Mouse (Mus musculus) forebrain, embryonic 15.5 days (tissue): ENCODE measurements at regions not wholly inside any gene's neighbourhood (a gene's known extent, or its start where the extent isn't known, plus 50 kb on each side); places are given as distances from the start of the nearest gene placed in this dataset.

Experiments used
- ATAC-seq: fragments of 200-750 bp; cut with Nextera tagmentation; replicated peaks from 2 replicates; pipeline ENCODE4 v1.8.0; 2017; ENCODE audit warnings: mild to moderate bottlenecking, moderate TSS enrichment, moderate library complexity
- H3K27ac ChIP-seq: fragments of 300-500 bp; sonication (generic); replicated peaks from 2 replicates; pipeline ENCODE4 v1.5.1; 2015; ENCODE audit warnings: mild to moderate bottlenecking, inconsistent platforms
- H3K27me3 ChIP-seq: fragments of 300-500 bp; sonication (generic); 2 replicates; pipeline ENCODE4 v1.6.1; 2015; ENCODE audit warnings: inconsistent platforms
- H3K36me3 ChIP-seq: fragments of 300-500 bp; sonication (generic); 2 replicates; pipeline ENCODE4 v1.6.1; 2015; ENCODE audit warnings: mild to moderate bottlenecking, inconsistent platforms
- H3K4me1 ChIP-seq: fragments of 300-500 bp; sonication (generic); 2 replicates; pipeline ENCODE4 v1.6.1; 2015; ENCODE audit warnings: inconsistent platforms
- H3K4me2 ChIP-seq: fragments of 300-500 bp; sonication (generic); replicated peaks from 2 replicates; pipeline ENCODE4 v1.6.1; 2015; ENCODE audit warnings: mild to moderate bottlenecking, inconsistent platforms
- H3K4me3 ChIP-seq: fragments of 300-500 bp; sonication (generic); 2 replicates; pipeline ENCODE4 v1.5.1; 2015; ENCODE audit warnings: mild to moderate bottlenecking, inconsistent platforms
- H3K9ac ChIP-seq: fragments of 300-500 bp; sonication (generic); replicated peaks from 2 replicates; pipeline ENCODE4 v1.6.1; 2015; ENCODE audit warnings: mild to moderate bottlenecking, inconsistent platforms
- H3K9me3 ChIP-seq: fragments of 300-500 bp; sonication (generic); 2 replicates; pipeline ENCODE4 v1.6.1; 2016; ENCODE audit warnings: inconsistent platforms
- WGBS: fragments of 180-500 bp; shearing (Covaris S2); methylation state at CpG from one replicate; pipeline ENCODE4 v1.1.7; 2015; ENCODE audit warnings: mixed read lengths; 5-methylcytosine and 5-hydroxymethylcytosine counted together

GRCm38 (mm10) chr11:114300611-114301319 is 233.9 kb upstream of the Sdk2 start:
- no peaks in the 10 kb centered on the region for H3K36me3 ChIP-seq
- H3K9me3 ChIP-seq: no peaks in the 10 kb centered on the region
- H3K4me3 ChIP-seq: no peak overlapping the region
- no peak overlapping the region for H3K4me2 ChIP-seq
- 50% methylated on average over 10 of the region's 10 CpGs for WGBS
- peak; percentile 70 for ATAC-seq
- peaks cover 24% of the 10 kb centered on the region for H3K4me1 ChIP-seq
- H3K27me3 ChIP-seq: no peaks in the 10 kb centered on the region
- H3K27ac ChIP-seq: peak overlapping the region; percentile 36
- H3K9ac ChIP-seq: no peak overlapping the region

GRCm38 (mm10) chr11:114296816-114297334 is 230.0 kb upstream of the Sdk2 start:
- Histone ChIP-seq H3K4me3 (no peak overlapping the region), H3K27me3 (no peaks in the 10 kb centered on the region), H3K36me3 (no peaks in the 10 kb centered on the region), H3K9me3 (no peaks in the 10 kb centered on the region), H3K9ac (no peak overlapping the region), H3K4me1 (peaks cover 37% of the 10 kb centered on the region), H3K27ac (no peak overlapping the region), H3K4me2 (no peak overlapping the region)
- 93% methylated on average over 10 of the region's 10 CpGs for WGBS
- no peak for ATAC-seq

- Histone ChIP-seq H3K9me3 (no peaks in the 10 kb centered on the region), H3K27ac (peak overlapping the region; percentile 46), H3K4me1 (peaks cover 25% of the 10 kb centered on the region), H3K27me3 (no peaks in the 10 kb centered on the region), H3K4me3 (no peak overlapping the region), H3K4me2 (no peak overlapping the region), H3K36me3 (no peaks in the 10 kb centered on the region), H3K9ac (no peak overlapping the region)
- WGBS: 30% methylated on average over 5 of the region's 5 CpGs
- ATAC-seq: peak; percentile 91
These were observed 227.8 kb upstream of the Sdk2 start for GRCm38 (mm10) chr11:114294511-114295250.

- no peak overlapping the region for H3K4me2 ChIP-seq
- H3K4me3 ChIP-seq: no peak overlapping the region
- no peak for ATAC-seq
- H3K27ac ChIP-seq: no peak overlapping the region
- H3K9me3 ChIP-seq: no peaks in the 10 kb centered on the region
- H3K36me3 ChIP-seq: no peaks in the 10 kb centered on the region
- WGBS: 91% methylated on average over 5 of the region's 5 CpGs
- H3K9ac ChIP-seq: no peak overlapping the region
- H3K27me3 ChIP-seq: no peaks in the 10 kb centered on the region
- H3K4me1 ChIP-seq: peaks cover 29% of the 10 kb centered on the region
These were observed 224.4 kb upstream of the Sdk2 start for GRCm38 (mm10) chr11:114291258-114291657.

GRCm38 (mm10) chr11:114289946-114290345 is 223.1 kb upstream of the Sdk2 start:
- Histone ChIP-seq H3K9ac (no peak overlapping the region), H3K4me3 (no peak overlapping the region), H3K27ac (0 out of 2 replicates have a peak overlapping the region, but pooled peaks have one; percentile 6), H3K4me2 (no peak overlapping the region), H3K36me3 (no peaks in the 10 kb centered on the region), H3K9me3 (no peaks in the 10 kb centered on the region), H3K27me3 (no peaks in the 10 kb centered on the region), H3K4me1 (peaks cover 26% of the 10 kb centered on the region)
- 48% methylated on average over 1 of the region's 1 CpGs for WGBS
- no peak for ATAC-seq

GRCm38 (mm10) chr11:114284820-114285666 is 218.2 kb upstream of the Sdk2 start:
- Histone ChIP-seq H3K9me3 (no peaks in the 10 kb centered on the region), H3K4me2 (no peak overlapping the region), H3K9ac (no peak overlapping the region), H3K4me1 (peaks cover 22% of the 10 kb centered on the region), H3K4me3 (no peak overlapping the region), H3K27ac (peak overlapping the region; percentile 51), H3K27me3 (no peaks in the 10 kb centered on the region), H3K36me3 (no peaks in the 10 kb centered on the region)
- 72% methylated on average over 20 of the region's 20 CpGs for WGBS
- ATAC-seq: peak; percentile 70; the same call in 1 of the 2 replicates

- no peak for ATAC-seq
- Histone ChIP-seq H3K9ac (no peak overlapping the region), H3K4me2 (no peak overlapping the region), H3K27me3 (no peaks in the 10 kb centered on the region), H3K27ac (no peak overlapping the region), H3K36me3 (no peaks in the 10 kb centered on the region), H3K4me1 (peaks cover 17% of the 10 kb centered on the region), H3K9me3 (no peaks in the 10 kb centered on the region), H3K4me3 (no peak overlapping the region)
- WGBS: 52% methylated on average over 4 of the region's 5 CpGs
These were observed 216.4 kb upstream of the Sdk2 start for GRCm38 (mm10) chr11:114283208-114283607.

- Histone ChIP-seq H3K9me3 (no peaks in the 10 kb centered on the region), H3K4me3 (no peak overlapping the region), H3K4me1 (peaks cover 17% of the 10 kb centered on the region), H3K4me2 (no peak overlapping the region), H3K27ac (no peak overlapping the region), H3K9ac (no peak overlapping the region), H3K36me3 (no peaks in the 10 kb centered on the region), H3K27me3 (no peaks in the 10 kb centered on the region)
- WGBS: 75% methylated on average over 5 of the region's 5 CpGs
- ATAC-seq: no peak
These were observed 215.7 kb upstream of the Sdk2 start for GRCm38 (mm10) chr11:114282566-114282965.

GRCm38 (mm10) chr11:114281846-114282245 is 215.0 kb upstream of the Sdk2 start:
- no peak overlapping the region for H3K4me3 ChIP-seq
- no peaks in the 10 kb centered on the region for H3K36me3 ChIP-seq
- no peak overlapping the region for H3K4me2 ChIP-seq
- H3K9me3 ChIP-seq: no peaks in the 10 kb centered on the region
- WGBS: 75% methylated on average over 9 of the region's 9 CpGs
- H3K27ac ChIP-seq: no peak overlapping the region
- ATAC-seq: no peak
- no peaks in the 10 kb centered on the region for H3K27me3 ChIP-seq
- H3K4me1 ChIP-seq: peaks cover 15% of the 10 kb centered on the region
- H3K9ac ChIP-seq: no peak overlapping the region

GRCm38 (mm10) chr11:114281041-114281695 is 214.3 kb upstream of the Sdk2 start:
- H3K9me3 ChIP-seq: no peaks in the 10 kb centered on the region
- no peaks in the 10 kb centered on the region for H3K36me3 ChIP-seq
- no peak overlapping the region for H3K9ac ChIP-seq
- H3K4me1 ChIP-seq: peaks cover 15% of the 10 kb centered on the region
- no peaks in the 10 kb centered on the region for H3K27me3 ChIP-seq
- H3K4me3 ChIP-seq: no peak overlapping the region
- H3K4me2 ChIP-seq: no peak overlapping the region
- H3K27ac ChIP-seq: no peak overlapping the region
- WGBS: 86% methylated on average over 14 of the region's 14 CpGs
- no peak for ATAC-seq

- Histone ChIP-seq H3K9ac (no peak overlapping the region), H3K4me2 (no peak overlapping the region), H3K27me3 (no peaks in the 10 kb centered on the region), H3K9me3 (no peaks in the 10 kb centered on the region), H3K4me3 (no peak overlapping the region), H3K36me3 (no peaks in the 10 kb centered on the region), H3K27ac (no peak overlapping the region), H3K4me1 (no peaks in the 10 kb centered on the region)
- ATAC-seq: no peak
- WGBS: 72% methylated on average over 26 of the region's 26 CpGs
These were observed 210.9 kb upstream of the Sdk2 start for GRCm38 (mm10) chr11:114277513-114278304.
